Mouse (Mus musculus): ENCODE data around the gene Gnas. TPM values are rescaled to one million over a fixed set of nuclear protein-coding genes. Genes with fewer than 3 reads are reported as not detected.

Gnas gene
- polyA plus RNA-seq, 1 experiment from 2014 or later, result 1,653 TPM

DNA sequence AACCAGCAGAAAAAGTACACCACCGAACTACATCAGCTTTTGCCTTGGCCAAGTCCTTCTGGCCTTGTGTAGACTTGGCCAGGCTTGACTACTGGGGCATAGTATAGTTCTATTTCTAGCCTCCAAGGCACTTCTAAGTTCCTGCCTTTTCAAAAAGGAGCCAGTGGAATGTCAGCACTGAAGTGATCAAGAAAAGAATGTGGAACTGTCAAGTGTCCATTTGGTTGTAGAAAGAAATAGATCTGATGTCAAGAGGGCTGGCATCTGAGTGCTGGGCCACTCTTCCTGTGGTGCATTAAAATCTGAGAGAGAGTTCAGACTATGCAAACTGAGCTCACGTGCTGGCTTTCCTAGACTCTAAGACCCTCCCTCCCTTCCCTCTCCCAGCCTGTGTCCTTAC, 10.2 kb upstream of the Gnas start:
- Histone ChIP-seq H3K9me3 (no peaks in the 10 kb centered on the region), H3K4me3 (no peak overlapping the region)
- WGBS, result 94% methylated on average over 2 of the region's 2 CpGs

DNA sequence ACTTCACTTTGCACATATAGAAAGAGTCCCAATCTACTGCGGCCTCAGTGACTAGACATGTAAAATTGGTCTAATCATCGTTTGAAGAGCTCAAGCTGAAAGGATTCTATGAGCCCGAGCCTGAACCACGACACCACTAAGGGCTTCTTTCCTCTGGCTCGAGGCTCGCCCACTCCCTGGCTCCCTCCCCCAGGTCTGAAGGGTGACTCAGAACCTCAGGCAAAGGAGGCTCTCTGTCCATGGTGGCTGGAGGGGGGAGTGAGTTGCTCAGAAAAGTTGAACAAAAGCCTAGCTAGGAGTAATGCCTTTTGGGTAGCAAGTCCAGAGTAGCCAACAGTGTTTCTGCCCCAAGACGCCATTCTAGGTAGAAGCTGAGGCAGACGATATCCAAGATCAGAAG, 4.3 kb upstream of the Gnas start:
- H3K27ac ChIP-seq, result no peak overlapping the region
- WGBS, result 83% methylated on average over 8 of the region's 8 CpGs
- peaks cover 6% of the 10 kb centered on the region for H3K9me3 ChIP-seq
- no peak overlapping the region for H3K9ac ChIP-seq
- H3K4me3 ChIP-seq, result no peak overlapping the region
- no peaks in the 10 kb centered on the region; the same call in none of the 2 replicates for H3K27me3 ChIP-seq (replicated peaks)
- H3K4me2 ChIP-seq (replicated peaks), result no peak overlapping the region
- H3K4me1 ChIP-seq, result no peaks in the 10 kb centered on the region; the same call in 1 of the 2 replicates
- H3K36me3 ChIP-seq, result peaks cover 45% of the 10 kb centered on the region
- ATAC-seq (ENCODE audit: low FRiP score, low read depth), result no peak

More for the DNA sequence above, 10.2 kb upstream of the Gnas start:
- no peaks in the 10 kb centered on the region for H3K27me3 ChIP-seq (replicated peaks)
- H3K27ac ChIP-seq, result no peak overlapping the region
- no peaks in the 10 kb centered on the region for H3K4me1 ChIP-seq
- peaks cover 10% of the 10 kb centered on the region; the same call in 1 of the 2 replicates for H3K36me3 ChIP-seq
- ATAC-seq (ENCODE audit: low FRiP score, low read depth), result no peak
- H3K9ac ChIP-seq, result no peak overlapping the region
- no peak overlapping the region for H3K4me2 ChIP-seq (replicated peaks)

DNA sequence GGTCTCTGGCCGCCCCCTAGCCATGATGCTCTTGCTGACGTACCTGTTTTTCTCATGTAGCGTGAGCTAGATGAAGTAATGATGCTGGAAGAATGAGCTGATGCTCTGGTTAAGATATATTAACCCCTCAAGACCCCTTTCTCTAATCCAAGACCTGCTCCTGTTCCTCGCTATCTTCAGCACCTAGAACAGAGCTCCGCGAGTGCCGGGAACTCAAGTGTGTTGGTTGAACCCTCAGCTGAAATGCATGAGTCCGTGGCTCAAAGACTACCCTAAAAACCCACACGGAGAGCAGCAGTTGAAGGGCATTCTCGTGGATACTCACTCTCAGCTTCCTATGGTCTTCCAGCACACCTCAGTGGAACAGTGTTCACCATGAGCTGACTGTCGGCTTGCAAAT, 779 bp upstream of the Gnas start:
- Histone ChIP-seq H3K4me3 (0 out of 2 replicates have a peak overlapping the region, but pooled peaks have one; percentile 28), H3K36me3 (peaks cover 71% of the 10 kb centered on the region), H3K4me2 (replicated peaks) (peak overlapping the region; percentile 56), H3K9ac (no peak overlapping the region), H3K9me3 (peaks cover 23% of the 10 kb centered on the region), H3K27me3 (replicated peaks) (peaks cover 32% of the 10 kb centered on the region), H3K27ac (no peak overlapping the region), H3K4me1 (peaks cover 3% of the 10 kb centered on the region)
- no peak for ATAC-seq (ENCODE audit: low FRiP score, low read depth)
- WGBS, result 62% methylated on average over 11 of the region's 11 CpGs

DNA sequence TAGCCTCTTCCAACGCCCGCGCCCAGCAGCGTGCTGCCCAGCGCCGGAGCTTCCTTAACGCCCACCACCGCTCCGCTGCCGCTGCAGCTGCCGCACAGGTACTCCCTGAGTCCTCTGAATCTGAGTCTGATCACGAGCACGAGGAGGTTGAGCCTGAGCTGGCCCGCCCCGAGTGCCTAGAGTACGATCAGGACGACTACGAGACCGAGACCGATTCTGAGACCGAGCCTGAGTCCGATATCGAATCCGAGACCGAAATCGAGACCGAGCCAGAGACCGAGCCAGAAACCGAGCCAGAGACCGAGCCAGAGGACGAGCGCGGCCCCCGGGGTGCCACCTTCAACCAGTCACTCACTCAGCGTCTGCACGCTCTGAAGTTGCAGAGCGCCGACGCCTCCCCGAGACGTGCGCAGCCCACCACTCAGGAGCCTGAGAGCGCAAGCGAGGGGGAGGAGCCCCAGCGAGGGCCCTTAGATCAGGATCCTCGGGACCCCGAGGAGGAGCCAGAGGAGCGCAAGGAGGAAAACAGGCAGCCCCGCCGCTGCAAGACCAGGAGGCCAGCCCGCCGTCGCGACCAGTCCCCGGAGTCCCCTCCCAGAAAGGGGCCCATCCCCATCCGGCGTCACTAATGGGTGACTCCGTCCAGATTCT, 812 bp downstream of the Gnas start:
- H3K27me3 ChIP-seq (replicated peaks), result peaks cover 32% of the 10 kb centered on the region
- WGBS, result 48% methylated on average over 58 of the region's 58 CpGs
- H3K4me2 ChIP-seq (replicated peaks), result peak overlapping the region; percentile 56
- H3K9ac ChIP-seq, result 0 out of 2 replicates have a peak overlapping the region, but pooled peaks have one; percentile 33
- H3K4me1 ChIP-seq, result peaks cover 3% of the 10 kb centered on the region
- H3K9me3 ChIP-seq, result peaks cover 23% of the 10 kb centered on the region
- no peak for ATAC-seq (ENCODE audit: low FRiP score, low read depth)
- peak overlapping the region; percentile 28 for H3K4me3 ChIP-seq
- H3K36me3 ChIP-seq, result peaks cover 72% of the 10 kb centered on the region
- H3K27ac ChIP-seq, result no peak overlapping the region

DNA sequence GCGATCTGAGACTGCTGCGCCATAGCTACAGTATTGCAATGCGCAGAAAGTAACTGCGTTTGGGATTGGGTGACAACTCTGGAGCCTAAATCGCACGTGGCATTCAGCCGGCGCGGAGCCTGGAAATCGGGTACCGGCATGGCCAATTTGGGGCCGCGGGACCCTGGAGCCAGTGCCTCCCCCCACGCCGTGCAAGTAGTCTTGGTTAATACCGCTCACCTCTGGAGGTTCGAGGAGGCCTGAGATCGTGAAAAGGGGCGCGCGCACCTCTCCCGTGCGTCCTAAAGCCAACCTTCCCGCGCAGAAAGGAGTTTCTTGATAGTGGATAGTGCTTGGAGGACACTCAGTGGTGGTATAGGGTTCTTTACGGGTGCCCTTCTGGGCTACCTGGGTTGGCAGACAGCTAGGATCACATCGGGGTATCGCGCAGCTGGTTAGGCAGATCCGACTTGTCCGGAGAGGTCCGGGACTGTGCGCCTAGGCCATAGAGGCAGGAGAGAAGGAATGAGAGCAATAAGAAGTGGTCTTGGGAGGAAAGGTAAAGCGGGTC, 1.9 kb downstream of the Gnas start:
- peak overlapping the region; percentile 15 for H3K4me3 ChIP-seq
- H3K4me1 ChIP-seq, result peaks cover 10% of the 10 kb centered on the region
- no peak for ATAC-seq (ENCODE audit: low FRiP score, low read depth)
- peaks cover 62% of the 10 kb centered on the region for H3K36me3 ChIP-seq
- peak overlapping the region; percentile 56 for H3K4me2 ChIP-seq (replicated peaks)
- H3K9ac ChIP-seq, result 0 out of 2 replicates have a peak overlapping the region, but pooled peaks have one; percentile 21
- H3K9me3 ChIP-seq, result peaks cover 23% of the 10 kb centered on the region
- WGBS, result 59% methylated on average over 34 of the region's 34 CpGs
- no peak overlapping the region for H3K27ac ChIP-seq
- H3K27me3 ChIP-seq (replicated peaks), result peaks cover 32% of the 10 kb centered on the region

DNA sequence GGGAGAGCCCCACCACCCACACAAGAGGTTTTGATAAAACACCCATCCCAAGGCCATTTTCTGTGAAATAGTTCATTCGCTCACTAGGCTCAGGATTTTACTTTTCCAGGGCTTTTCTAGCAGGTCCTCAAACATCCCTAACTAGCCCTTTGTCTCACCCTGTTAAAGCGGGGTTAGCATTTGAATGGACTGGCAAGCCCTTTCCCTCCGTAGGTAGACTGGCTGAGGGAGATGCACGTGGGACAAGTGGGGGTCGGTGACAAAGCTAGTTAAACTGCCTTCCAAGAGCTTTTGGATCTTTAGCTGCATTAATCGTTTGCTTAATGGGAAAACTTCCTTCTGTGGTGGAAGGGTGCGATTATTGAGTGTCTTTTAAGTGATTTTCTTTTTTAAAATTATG, 3.8 kb downstream of the Gnas start:
- 29% methylated on average over 7 of the region's 7 CpGs for WGBS
- peaks cover 24% of the 10 kb centered on the region for H3K4me1 ChIP-seq
- H3K4me3 ChIP-seq, result no peak overlapping the region
- H3K4me2 ChIP-seq (replicated peaks), result no peak overlapping the region
- H3K27ac ChIP-seq, result no peak overlapping the region
- no peak overlapping the region for H3K9ac ChIP-seq
- H3K27me3 ChIP-seq (replicated peaks), result peaks cover 32% of the 10 kb centered on the region
- peaks cover 50% of the 10 kb centered on the region for H3K36me3 ChIP-seq
- peaks cover 23% of the 10 kb centered on the region for H3K9me3 ChIP-seq
- no peak for ATAC-seq (ENCODE audit: low FRiP score, low read depth)

DNA sequence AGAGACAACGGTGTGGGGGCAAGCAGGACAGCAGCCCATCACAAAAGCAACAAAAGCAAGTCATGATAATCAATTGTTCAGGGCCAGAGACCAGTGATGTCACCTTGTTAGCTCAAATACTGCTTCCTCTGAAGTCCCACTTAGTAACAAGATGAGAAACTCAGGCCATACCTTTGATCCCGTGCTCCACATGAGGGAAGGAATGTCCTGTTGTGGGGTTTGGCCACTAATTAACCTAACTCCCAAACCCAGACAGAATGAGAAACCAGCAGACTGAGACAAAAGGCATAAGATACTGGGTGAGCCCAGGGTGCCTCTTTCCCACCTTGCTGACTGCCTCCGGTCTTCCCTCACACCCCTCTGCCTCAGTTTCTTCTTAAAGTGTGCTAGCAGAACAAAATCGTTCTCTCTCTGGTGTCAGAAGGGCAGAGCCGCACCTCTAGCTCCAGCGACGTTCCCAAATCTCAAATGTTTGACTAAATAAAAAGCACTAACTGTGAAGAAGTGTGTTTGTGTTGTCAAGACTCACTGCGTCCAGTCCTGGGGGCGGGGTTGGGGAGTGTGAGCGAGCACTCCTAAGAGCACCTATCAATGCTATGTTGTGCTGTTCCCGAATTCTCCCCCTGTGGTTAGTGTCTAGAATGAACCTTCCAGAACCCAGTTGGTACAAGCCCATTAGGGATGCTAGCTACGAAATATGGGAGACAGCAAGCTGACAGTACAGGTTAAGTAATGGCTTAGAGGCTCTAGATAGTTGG, 4.7 kb downstream of the Gnas start:
- Histone ChIP-seq H3K36me3 (peaks cover 41% of the 10 kb centered on the region), H3K27me3 (replicated peaks) (peaks cover 32% of the 10 kb centered on the region), H3K4me2 (replicated peaks) (no peak overlapping the region), H3K9me3 (peaks cover 23% of the 10 kb centered on the region), H3K4me3 (no peak overlapping the region), H3K27ac (no peak overlapping the region), H3K9ac (no peak overlapping the region), H3K4me1 (peaks cover 24% of the 10 kb centered on the region)
- 39% methylated on average over 12 of the region's 12 CpGs for WGBS
- ATAC-seq (ENCODE audit: low FRiP score, low read depth), result no peak

DNA sequence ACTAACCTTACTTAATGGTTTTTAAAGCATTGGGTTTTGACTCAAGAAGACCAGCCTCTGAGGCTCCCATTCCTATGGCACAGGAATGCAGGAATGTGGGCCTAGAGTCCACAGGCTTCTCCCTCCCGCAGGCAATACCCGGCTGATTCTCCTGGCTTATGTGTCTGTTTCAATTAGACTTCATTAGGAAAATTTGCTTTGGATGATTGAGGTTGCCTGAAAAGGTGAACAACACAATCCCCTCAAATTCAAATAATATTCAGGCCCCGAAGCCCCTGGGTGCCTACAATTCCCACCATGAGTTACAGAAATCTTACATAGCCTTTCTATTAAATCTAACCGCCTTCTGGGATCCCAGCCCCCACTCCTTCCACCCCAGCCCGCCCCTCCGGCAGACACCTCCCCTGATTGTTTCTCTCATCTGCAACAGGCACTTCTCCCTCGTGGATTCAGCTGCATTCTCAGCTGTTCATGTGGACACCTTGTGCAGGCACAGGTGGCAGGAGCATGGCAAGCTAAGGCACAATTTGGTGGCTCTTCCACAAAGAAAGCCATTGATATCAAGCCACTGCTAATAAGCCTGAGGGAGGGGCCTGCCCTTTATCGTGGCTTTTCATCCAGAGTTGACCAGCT, 7.0 kb downstream of the Gnas start:
- peaks cover 22% of the 10 kb centered on the region for H3K4me1 ChIP-seq
- peaks cover 18% of the 10 kb centered on the region for H3K36me3 ChIP-seq
- peak overlapping the region; percentile 56; the same call in 1 of the 2 replicates for H3K9ac ChIP-seq
- H3K4me3 ChIP-seq, result peak overlapping the region; percentile 36
- ATAC-seq (ENCODE audit: low FRiP score, low read depth), result no peak
- no peak overlapping the region for H3K27ac ChIP-seq
- H3K4me2 ChIP-seq (replicated peaks), result peak overlapping the region; percentile 66
- whole genome bisulfite sequencing, result 58% methylated on average over 8 of the region's 8 CpGs
- H3K9me3 ChIP-seq, result peaks cover 25% of the 10 kb centered on the region
- H3K27me3 ChIP-seq (replicated peaks), result peaks cover 19% of the 10 kb centered on the region

DNA sequence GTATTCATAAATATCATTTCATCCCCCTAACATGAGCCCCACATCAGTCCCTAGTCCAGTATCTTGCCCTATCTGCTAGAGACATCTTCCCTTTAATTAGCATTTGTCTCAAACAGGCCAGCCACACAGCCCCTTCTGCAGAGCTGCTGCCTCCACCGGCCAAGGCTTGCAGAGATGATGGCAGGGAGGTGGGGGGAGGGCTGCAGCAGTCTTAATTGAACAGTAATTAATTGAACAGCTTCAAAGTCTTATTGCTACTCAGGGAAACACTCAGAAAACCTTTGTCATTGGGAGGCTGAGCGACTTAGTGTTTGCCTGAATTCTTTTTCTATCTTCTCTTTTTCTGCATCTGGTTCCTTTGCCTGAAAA, 7.5 kb downstream of the Gnas start:
- Histone ChIP-seq H3K27me3 (replicated peaks) (peaks cover 14% of the 10 kb centered on the region), H3K4me2 (replicated peaks) (peak overlapping the region; percentile 66), H3K9ac (peak overlapping the region; percentile 56; the same call in 1 of the 2 replicates), H3K4me3 (peak overlapping the region; percentile 36), H3K4me1 (peaks cover 27% of the 10 kb centered on the region), H3K9me3 (peaks cover 26% of the 10 kb centered on the region), H3K36me3 (peaks cover 13% of the 10 kb centered on the region), H3K27ac (no peak overlapping the region)
- no peak for ATAC-seq (ENCODE audit: low FRiP score, low read depth)
- 41% methylated on average over 2 of the region's 2 CpGs for WGBS

DNA sequence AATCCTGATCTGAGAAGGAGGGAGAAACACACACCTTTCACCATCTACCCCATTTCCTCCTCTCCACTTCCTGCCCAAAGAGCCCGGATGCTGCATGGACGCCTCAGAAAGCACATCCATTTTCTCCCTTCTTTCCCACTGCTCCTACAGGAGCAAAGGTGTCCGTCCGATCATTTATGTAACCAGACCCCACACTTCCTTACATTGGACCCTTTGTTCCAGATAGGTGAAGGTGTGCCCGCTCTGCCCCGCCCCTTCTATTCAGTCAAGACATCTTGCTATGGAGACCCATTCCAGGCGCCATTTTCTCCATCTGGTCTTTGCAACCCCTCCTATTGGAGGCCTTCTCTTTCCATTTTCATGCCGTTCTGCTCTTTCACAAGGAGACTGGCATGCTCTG, 10.3 kb downstream of the Gnas start:
- peaks cover 5% of the 10 kb centered on the region; the same call in 1 of the 2 replicates for H3K36me3 ChIP-seq
- H3K27ac ChIP-seq, result peak overlapping the region; percentile 54; the same call in 1 of the 2 replicates
- peaks cover 54% of the 10 kb centered on the region for H3K9me3 ChIP-seq
- H3K27me3 ChIP-seq (replicated peaks), result peaks cover 20% of the 10 kb centered on the region
- peak overlapping the region; percentile 60 for H3K4me3 ChIP-seq
- H3K4me1 ChIP-seq, result peaks cover 36% of the 10 kb centered on the region
- H3K9ac ChIP-seq, result peak overlapping the region; percentile 74
- 51% methylated on average over 8 of the region's 8 CpGs for WGBS
- no peak for ATAC-seq (ENCODE audit: low FRiP score, low read depth)
- H3K4me2 ChIP-seq (replicated peaks), result peak overlapping the region; percentile 66

DNA sequence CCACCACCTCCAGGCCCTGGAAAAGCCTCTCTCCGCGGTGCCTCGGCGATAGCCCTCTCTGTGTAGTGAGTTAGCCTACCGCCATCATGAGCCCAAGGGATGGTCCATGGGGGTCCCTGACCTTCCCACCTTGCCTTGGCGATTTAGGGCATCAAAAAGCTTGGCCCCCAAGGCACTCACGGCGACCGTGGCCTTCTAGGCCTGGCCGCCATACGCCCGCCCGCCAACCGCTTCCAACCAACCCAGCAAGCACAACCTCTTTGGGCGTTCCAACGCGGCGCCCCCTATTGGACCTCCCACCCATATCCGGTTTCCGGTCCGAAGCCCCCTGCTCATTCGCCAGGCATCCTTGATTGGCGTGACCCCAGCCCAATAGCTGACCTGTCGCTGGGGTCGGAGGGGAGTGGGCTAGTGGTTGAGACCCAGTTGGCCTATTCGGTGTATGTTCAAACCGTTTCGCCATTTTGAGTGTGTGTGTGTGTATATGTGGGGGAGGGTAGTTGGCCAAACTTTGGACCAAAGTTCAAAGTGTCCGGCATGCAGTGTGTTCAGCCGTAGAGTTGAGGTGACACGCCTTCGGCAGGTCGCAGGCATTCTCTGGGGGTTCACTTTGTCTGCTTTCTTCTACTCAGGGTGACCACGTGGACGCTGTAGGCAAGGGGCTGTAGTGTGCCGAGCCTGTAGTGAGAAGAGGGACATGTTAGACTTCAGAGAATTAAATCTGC, 11.2 kb downstream of the Gnas start:
- ATAC-seq (ENCODE audit: low FRiP score, low read depth), result peak; percentile 88
- Histone ChIP-seq H3K27ac (peak overlapping the region; percentile 54; the same call in 1 of the 2 replicates), H3K4me3 (peak overlapping the region; percentile 60), H3K36me3 (peaks cover 3% of the 10 kb centered on the region; the same call in 1 of the 2 replicates), H3K27me3 (replicated peaks) (peaks cover 29% of the 10 kb centered on the region), H3K4me1 (peaks cover 38% of the 10 kb centered on the region), H3K9me3 (peaks cover 63% of the 10 kb centered on the region), H3K4me2 (replicated peaks) (peak overlapping the region; percentile 66), H3K9ac (peak overlapping the region; percentile 74)
- 44% methylated on average over 36 of the region's 36 CpGs for WGBS

Data from neural tube, embryonic 12.5 days (tissue).